Comparison of ENCODE assay signal across 11 mouse cellular contexts in genomic region chr10:105571019-105571418, GRCm38 (mm10). TPM values are rescaled to one million over a fixed set of nuclear protein-coding genes. Genes with fewer than 3 reads are reported as not detected.
A peak's percentile ranks its signal among the peaks of the same experiment; 100 is the strongest.
DNase-seq lines count a peak whose midpoint lies in the region; ATAC-seq and TF ChIP-seq lines count a peak whose summit lies in the region.
"Had no signal": no experiment of that assay in that cellular context is flagged by ENCODE, and none has a peak within 500 bp of the region (broad histone marks: within the 10 kb centered on the region; RNA-seq: fewer than 3 reads in every experiment).

No protein-coding gene starts in this region.

- H3K4me1 ChIP-seq in embryonic facial prominence, embryonic 11.5 days (ENCODE audit: control insufficient read depth, insufficient read depth, low read length) = no peaks in the 10 kb centered on the region
- H3K4me1 ChIP-seq in embryonic facial prominence, embryonic 10.5 days = peaks cover 24% of the 10 kb centered on the region
- H3K4me1 ChIP-seq in lung, embryonic 14.5 days (ENCODE audit: insufficient read depth) = no peaks in the 10 kb centered on the region
- H3K4me1 ChIP-seq in lung, adult 2 months (ENCODE audit: control insufficient read depth, insufficient read depth, low read length) = peaks cover 3% of the 10 kb centered on the region; the same call in 1 of the 2 replicates
- peaks cover 19% of the 10 kb centered on the region for H3K4me1 ChIP-seq in limb, embryonic 12.5 days (replicated peaks)
- peaks cover 16% of the 10 kb centered on the region; the same call in 1 of the 2 replicates for H3K4me1 ChIP-seq in neural tube, embryonic 14.5 days (ENCODE audit: control insufficient read depth, insufficient read depth, low read length)

- H3K27ac ChIP-seq in embryonic facial prominence, embryonic 11.5 days (replicated peaks; ENCODE audit: low read depth, low read length) = no peak overlapping the region
- no peak overlapping the region for H3K27ac ChIP-seq in embryonic facial prominence, embryonic 10.5 days (replicated peaks)
- no peak overlapping the region for H3K27ac ChIP-seq in lung, embryonic 14.5 days (ENCODE audit: low read depth)
- no peak overlapping the region for H3K27ac ChIP-seq in limb, embryonic 12.5 days
- no peak overlapping the region for H3K27ac ChIP-seq in neural tube, embryonic 14.5 days (ENCODE audit: low read depth, low read length)
- H3K27ac ChIP-seq: liver, embryonic 15.5 days had no signal

- no peak for DNase-seq in embryonic facial prominence, embryonic 11.5 days (ENCODE audit: low spot score)
- no peak for DNase-seq in embryonic facial prominence, embryonic 10.5 days (ENCODE audit: low spot score)
- no peak for DNase-seq in lung, embryonic 14.5 days
- no peak for DNase-seq in lung, adult 2 months
- no peak for DNase-seq in right cerebral cortex, postnatal 36 days (ENCODE audit: low spot score in 2 of 2)
- no peak for DNase-seq in layer of hippocampus, adult 9-10 months (ENCODE audit: low spot score)
- DNase-seq: embryo, embryonic 11 days; kidney, adult 8-10 months had no signal

- H3K27me3 ChIP-seq in embryonic facial prominence, embryonic 11.5 days (ENCODE audit: control insufficient read depth, insufficient read depth, low read length) = no peaks in the 10 kb centered on the region
- H3K27me3 ChIP-seq in embryonic facial prominence, embryonic 10.5 days (replicated peaks; ENCODE audit: low read depth, poor library complexity, severe bottlenecking) = peaks cover 9% of the 10 kb centered on the region
- no peaks in the 10 kb centered on the region for H3K27me3 ChIP-seq in lung, embryonic 14.5 days (ENCODE audit: insufficient read depth, low read length)
- H3K27me3 ChIP-seq in limb, embryonic 12.5 days = no peaks in the 10 kb centered on the region
- H3K27me3 ChIP-seq in neural tube, embryonic 14.5 days (ENCODE audit: control insufficient read depth, insufficient read depth, low read length) = no peaks in the 10 kb centered on the region

- H3K36me3 ChIP-seq in embryonic facial prominence, embryonic 11.5 days (replicated peaks; ENCODE audit: control insufficient read depth, insufficient read depth, low read depth, low read length) = no peaks in the 10 kb centered on the region
- peaks cover 8% of the 10 kb centered on the region; the same call in 1 of the 2 replicates for H3K36me3 ChIP-seq in embryonic facial prominence, embryonic 10.5 days (replicated peaks)
- H3K36me3 ChIP-seq in lung, embryonic 14.5 days (ENCODE audit: insufficient read depth) = no peaks in the 10 kb centered on the region
- H3K36me3 ChIP-seq in limb, embryonic 12.5 days = 0 out of 2 replicates have a peak, but pooled peaks cover 5% of the 10 kb centered on the region
- H3K36me3 ChIP-seq in neural tube, embryonic 14.5 days (ENCODE audit: control insufficient read depth, insufficient read depth, low read length) = no peaks in the 10 kb centered on the region
- H3K36me3 ChIP-seq: liver, embryonic 15.5 days had no signal

- no peak for TF ChIP-seq CTCF in lung, embryonic 14.5 days (IDR thresholded peaks at IDR 0.05; ENCODE audit: low read depth)
- TF ChIP-seq CTCF in lung, adult 2 months (IDR thresholded peaks at IDR 0.05; ENCODE audit: insufficient read depth, low read length) = no peak

- H3K9ac ChIP-seq in embryonic facial prominence, embryonic 11.5 days (replicated peaks; ENCODE audit: low read length) = no peak overlapping the region
- no peak overlapping the region for H3K9ac ChIP-seq in lung, embryonic 14.5 days
- no peak overlapping the region for H3K9ac ChIP-seq in limb, embryonic 12.5 days (replicated peaks)
- H3K9ac ChIP-seq in neural tube, embryonic 14.5 days (replicated peaks; ENCODE audit: low read depth, low read length) = no peak overlapping the region
- H3K9ac ChIP-seq: liver, embryonic 15.5 days had no signal

- 0 out of 2 replicates have a peak overlapping the region, but pooled peaks have one; percentile 10 for H3K4me2 ChIP-seq in embryonic facial prominence, embryonic 11.5 days (ENCODE audit: low read depth, low read length)
- peak overlapping the region; percentile 16; the same call in 1 of the 2 replicates for H3K4me2 ChIP-seq in lung, embryonic 14.5 days
- peak overlapping the region; percentile 86 for H3K4me2 ChIP-seq in limb, embryonic 12.5 days
- H3K4me2 ChIP-seq in neural tube, embryonic 14.5 days (ENCODE audit: low read depth, low read length) = peak overlapping the region; percentile 21; the same call in 1 of the 2 replicates
- H3K4me2 ChIP-seq: liver, embryonic 15.5 days had no signal

- WGBS in embryonic facial prominence, embryonic 11.5 days = 86% methylated on average over 8 of the region's 8 CpGs
- WGBS in embryonic facial prominence, embryonic 10.5 days = 82% methylated on average over 8 of the region's 8 CpGs
- 77% methylated on average over 8 of the region's 8 CpGs for WGBS in lung, embryonic 14.5 days
- 74% methylated on average over 8 of the region's 8 CpGs for WGBS in lung, adult 2 months
- WGBS in limb, embryonic 12.5 days = 82% methylated on average over 8 of the region's 8 CpGs
- WGBS in neural tube, embryonic 14.5 days = 65% methylated on average over 8 of the region's 8 CpGs

- ATAC-seq in embryonic facial prominence, embryonic 11.5 days (replicated peaks; ENCODE audit: insufficient number of reproducible peaks, low FRiP score, low TSS enrichment, low read depth) = no peak
- no peak for ATAC-seq in lung, embryonic 14.5 days (ENCODE audit: insufficient read depth)
- no peak for ATAC-seq in limb, embryonic 12.5 days (ENCODE audit: insufficient number of reproducible peaks, insufficient read depth, low FRiP score, low TSS enrichment, low read depth)
- ATAC-seq in neural tube, embryonic 14.5 days (ENCODE audit: low read depth) = no peak

- no peak for TF ChIP-seq POLR2A in lung, adult 2 months (IDR thresholded peaks at IDR 0.05; ENCODE audit: borderline replicate concordance, extremely low read depth, low read depth, low read length)

- no peaks in the 10 kb centered on the region for H3K9me3 ChIP-seq in embryonic facial prominence, embryonic 11.5 days (replicated peaks; ENCODE audit: control insufficient read depth, low read length)
- H3K9me3 ChIP-seq in embryonic facial prominence, embryonic 10.5 days = no peaks in the 10 kb centered on the region
- no peaks in the 10 kb centered on the region for H3K9me3 ChIP-seq in lung, embryonic 14.5 days (ENCODE audit: low read depth, low read length)
- H3K9me3 ChIP-seq in limb, embryonic 12.5 days = no peaks in the 10 kb centered on the region
- H3K9me3 ChIP-seq in neural tube, embryonic 14.5 days (ENCODE audit: control insufficient read depth, low read length) = no peaks in the 10 kb centered on the region
- H3K9me3 ChIP-seq: liver, embryonic 15.5 days had no signal

- no peak overlapping the region for H3K4me3 ChIP-seq in embryonic facial prominence, embryonic 11.5 days (ENCODE audit: low read depth, low read length)
- no peak overlapping the region for H3K4me3 ChIP-seq in embryonic facial prominence, embryonic 10.5 days
- no peak overlapping the region for H3K4me3 ChIP-seq in lung, embryonic 14.5 days (ENCODE audit: low read depth, low read length)
- H3K4me3 ChIP-seq in lung, adult 2 months (replicated peaks; ENCODE audit: extremely low read depth, low read depth, low read length) = no peak overlapping the region
- peak overlapping the region; percentile 17; the same call in 1 of the 2 replicates for H3K4me3 ChIP-seq in limb, embryonic 12.5 days (replicated peaks)
- H3K4me3 ChIP-seq in neural tube, embryonic 14.5 days (ENCODE audit: low read depth, low read length) = no peak overlapping the region
- H3K4me3 ChIP-seq: liver, embryonic 15.5 days had no signal

RNA-seq across cellular contexts. Expression of gene Tmtc2, which starts 3.2 kb away (rescaled TPM):
- 7.6 and 7.8 TPM in 2 replicates for polyA plus RNA-seq in embryonic facial prominence, embryonic 11.5 days (2014; fragmentation: Nextera tagmentation; extraction: Ambion mirVana)
- polyA plus RNA-seq in embryonic facial prominence, embryonic 10.5 days (2016; fragmentation: Nextera tagmentation; extraction: Ambion mirVana) = 7.7 and 8.5 TPM in 2 replicates
- 6.9 and 7.9 TPM in 2 replicates for polyA plus RNA-seq in lung, embryonic 14.5 days (2014; fragmentation: Nextera tagmentation; extraction: Ambion mirVana)
- 11.6 and 17.7 TPM in 2 replicates for polyA plus RNA-seq in lung, adult 2 months (2012; rRNA removed)
- 26.6 and 27.0 TPM in 2 replicates for polyA plus RNA-seq in limb, embryonic 12.5 days (2016; fragmentation: Nextera tagmentation; extraction: Ambion mirVana)
- polyA plus RNA-seq in neural tube, embryonic 14.5 days (2014; fragmentation: Nextera tagmentation; extraction: Ambion mirVana) = 8.4 and 9.2 TPM in 2 replicates

Comparison
In these comparisons a context has a peak if more than half of its experiments do, and no peak if none do; other contexts are left out.
1. H3K4me2 ChIP-seq: peak in every context shown above with its lines; median percentile 86 in limb, embryonic 12.5 days; 21 in neural tube, embryonic 14.5 days; 16 in lung, embryonic 14.5 days; 10 in embryonic facial prominence, embryonic 11.5 days.